Mouse (Mus musculus) C2C12 (cell line): ENCODE measurements around the gene Tmem256. TPM values are rescaled to one million over a fixed set of nuclear protein-coding genes. Genes with fewer than 3 reads are reported as not detected.

Experiments
- H3K27me3 ChIP-seq: one replicate; pipeline ENCODE4 v1.6.1; 2011; ENCODE audit not compliant: control insufficient read depth, insufficient read depth, insufficient read length
- H3K36me3 ChIP-seq: one replicate; pipeline ENCODE4 v1.6.1; 2011; ENCODE audit not compliant: control insufficient read depth, insufficient read depth
- H3K4me3 ChIP-seq: one replicate; pipeline ENCODE4 v1.5.1; 2011; ENCODE audit warnings: mild to moderate bottlenecking, control low read depth; ENCODE audit not compliant: poor library complexity, insufficient read depth, severe bottlenecking
- H3K79me2 ChIP-seq: one replicate; pipeline ENCODE4 v1.6.1; 2011; ENCODE audit not compliant: control insufficient read depth, insufficient read depth
- H3K79me3 ChIP-seq: one replicate; pipeline ENCODE4 v1.6.1; 2011; ENCODE audit warnings: low read depth, control low read depth
- H3ac ChIP-seq: one replicate; pipeline ENCODE3; 2011; ENCODE audit warnings: low read depth; ENCODE audit not compliant: control insufficient read depth, insufficient read length
- CEBPB ChIP-seq: IDR thresholded peaks from one replicate; pipeline ENCODE4 v1.6.1; 2011; ENCODE audit warnings: low read depth, mild to moderate bottlenecking, control low read depth, moderate library complexity
- CTCF ChIP-seq: IDR thresholded peaks from one replicate; pipeline ENCODE4 v1.5.1; 2011; ENCODE audit not compliant: control insufficient read depth, insufficient read depth, insufficient read length
- FOSL1 ChIP-seq: IDR thresholded peaks from one replicate; pipeline ENCODE4 v1.8.0; 2011; ENCODE audit warnings: mild to moderate bottlenecking, low read length; ENCODE audit not compliant: poor library complexity, insufficient read depth, severe bottlenecking
- MAX ChIP-seq: IDR thresholded peaks from one replicate; pipeline ENCODE4 v1.6.1; 2011; ENCODE audit warnings: mild to moderate bottlenecking, control low read depth
- MYOD1 ChIP-seq: IDR thresholded peaks from one replicate; pipeline ENCODE4 v1.6.1; 2011; ENCODE audit warnings: low read depth; ENCODE audit not compliant: control insufficient read depth, insufficient read length
- MYOG ChIP-seq: IDR thresholded peaks from one replicate; pipeline ENCODE4 v1.6.1; 2011; ENCODE audit not compliant: control insufficient read depth, insufficient read length; ENCODE audit errors: extremely low read depth
- USF1 ChIP-seq: IDR thresholded peaks from one replicate; pipeline ENCODE4 v1.6.1; 2011; ENCODE audit warnings: low read depth, mild to moderate bottlenecking, control low read depth, moderate library complexity
- polyA plus RNA-seq: library from polyadenylated mRNA; unstranded; fragments of >200 nt; fragmentation: generic; extraction: Trizol; gene quantifications from one replicate; pipeline ENCODE4 v1.2.1, GENCODE M21; 2012; ENCODE audit warnings: missing spikeins

Tmem256 gene
- polyA plus RNA-seq, 1 experiment = 260 TPM

GRCm38 (mm10) chr11:69803328-69803727 is 35.0 kb upstream of the Tmem256 start:
- Histone ChIP-seq H3K79me2 (no peaks in the 10 kb centered on the region), H3K36me3 (no peaks in the 10 kb centered on the region), H3K4me3 (peak overlapping the region; percentile 26), H3K27me3 (no peaks in the 10 kb centered on the region), H3ac (peak overlapping the region; percentile 67), H3K79me3 (no peaks in the 10 kb centered on the region)
- TF ChIP-seq USF1 (no peak), MYOD1 (no peak), MAX (no peak), CEBPB (no peak), CTCF (no peak), FOSL1 (no peak), MYOG (no peak)

- H3K27me3 ChIP-seq = no peaks in the 10 kb centered on the region
Observed at GRCm38 (mm10) chr11:69803786-69804651, 34.3 kb upstream of the Tmem256 start.

GRCm38 (mm10) chr11:69804652-69804940 is 33.7 kb upstream of the Tmem256 start:
- no peaks in the 10 kb centered on the region for H3K36me3 ChIP-seq
- no peak overlapping the region for H3K4me3 ChIP-seq
- H3ac ChIP-seq = no peak overlapping the region
- no peaks in the 10 kb centered on the region for H3K27me3 ChIP-seq
- H3K79me2 ChIP-seq = no peaks in the 10 kb centered on the region
- TF ChIP-seq FOSL1 (no peak), USF1 (no peak), CEBPB (no peak), MYOG (no peak), MYOD1 (no peak), MAX (no peak), CTCF (no peak)
- H3K79me3 ChIP-seq = no peaks in the 10 kb centered on the region

More at GRCm38 (mm10) chr11:69803786-69804651, 34.3 kb upstream of the Tmem256 start:
- H3K4me3 ChIP-seq = peak overlapping the region; percentile 26
- peak overlapping the region; percentile 67 for H3ac ChIP-seq
- H3K36me3 ChIP-seq = no peaks in the 10 kb centered on the region
- no peaks in the 10 kb centered on the region for H3K79me2 ChIP-seq
- peak; percentile 83 for TF ChIP-seq MAX
- no peak for TF ChIP-seq MYOG
- TF ChIP-seq CTCF = peak; percentile 97
- H3K79me3 ChIP-seq = no peaks in the 10 kb centered on the region

- Histone ChIP-seq H3K36me3 (no peaks in the 10 kb centered on the region), H3K27me3 (no peaks in the 10 kb centered on the region), H3K79me3 (no peaks in the 10 kb centered on the region), H3K79me2 (no peaks in the 10 kb centered on the region), H3K4me3 (no peak within 1 kb of the TSS), H3ac (no peak within 1 kb of the TSS)
- no peak for TF ChIP-seq CEBPB
- no peak for TF ChIP-seq MAX
- no peak for TF ChIP-seq FOSL1
- no peak for TF ChIP-seq MYOG
Observed at GRCm38 (mm10) chr11:69804972-69805909, 33.1 kb upstream of the Tmem256 start, which contains the start of gene Tmem102. Gene Tmem102 (minus strand): TSS chr11:69805624.

- H3ac ChIP-seq = no peak overlapping the region
- peaks cover 3% of the 10 kb centered on the region for H3K27me3 ChIP-seq
- no peak for TF ChIP-seq USF1
- TF ChIP-seq CEBPB = no peak
- TF ChIP-seq MYOG = no peak
- no peak for TF ChIP-seq MAX
- no peak for TF ChIP-seq MYOD1
- TF ChIP-seq CTCF = no peak
- no peak for TF ChIP-seq FOSL1
- H3K79me2 ChIP-seq = no peaks in the 10 kb centered on the region
- no peaks in the 10 kb centered on the region for H3K36me3 ChIP-seq
- no peaks in the 10 kb centered on the region for H3K79me3 ChIP-seq
- H3K4me3 ChIP-seq = no peak overlapping the region
Observed at GRCm38 (mm10) chr11:69806378-69806777, 31.9 kb upstream of the Tmem256 start.

GRCm38 (mm10) chr11:69807641-69808040 is 30.7 kb upstream of the Tmem256 start:
- Histone ChIP-seq H3K4me3 (no peak overlapping the region), H3K36me3 (no peaks in the 10 kb centered on the region), H3ac (no peak overlapping the region), H3K27me3 (peaks cover 5% of the 10 kb centered on the region), H3K79me3 (no peaks in the 10 kb centered on the region), H3K79me2 (no peaks in the 10 kb centered on the region)
- TF ChIP-seq MYOG = no peak
- TF ChIP-seq CEBPB = no peak
- no peak for TF ChIP-seq CTCF
- no peak for TF ChIP-seq FOSL1
- TF ChIP-seq USF1 = no peak
- no peak for TF ChIP-seq MAX
- no peak for TF ChIP-seq MYOD1
